Mouse (Mus musculus) left cerebral cortex, adult 8-10 months (tissue): ENCODE data around the gene Pex7. TPM values are rescaled to one million over a fixed set of nuclear protein-coding genes. Genes with fewer than 3 reads are reported as not detected.

Experiments
- DNase-seq, 2 experiments: peaks; one replicate each; pipeline ENCODE4 v3.0.0; 2022; ENCODE audit warnings: low spot score in 2 of 2
- total RNA-seq, 4 experiments: library from RNA; stranded (reverse); gene quantifications; 2 replicates each; pipeline ENCODE4 v1.2.4; 2022

Gene Pex7
- total RNA-seq, 4 experiments from 2014 or later, result 24.3 to 28.5 (median 26.6) TPM

DNA sequence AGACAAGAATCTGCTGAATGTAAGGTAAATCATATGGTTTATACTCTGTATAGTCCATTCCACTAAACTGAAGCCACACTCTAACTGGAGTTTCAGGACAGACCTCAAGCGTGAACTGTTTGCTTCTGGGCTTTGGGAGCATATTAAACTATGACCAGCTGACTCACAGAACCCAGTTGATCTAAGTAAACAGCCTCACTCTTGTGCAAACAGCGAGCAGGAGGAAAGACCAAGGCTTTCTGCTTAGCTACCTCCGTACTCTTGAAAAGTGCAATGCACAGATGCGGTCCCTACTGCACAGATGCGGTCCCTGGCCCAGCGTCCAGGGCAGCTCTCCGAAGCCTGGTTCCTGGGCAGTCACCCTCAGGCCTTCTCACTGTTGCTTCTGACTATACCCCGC, 30.2 kb downstream of the Pex7 start:
- DNase-seq, result no peak

GRCm38 (mm10) chr10:19876669-19877068, 30.8 kb downstream of the Pex7 start:
- no peak for DNase-seq

DNA sequence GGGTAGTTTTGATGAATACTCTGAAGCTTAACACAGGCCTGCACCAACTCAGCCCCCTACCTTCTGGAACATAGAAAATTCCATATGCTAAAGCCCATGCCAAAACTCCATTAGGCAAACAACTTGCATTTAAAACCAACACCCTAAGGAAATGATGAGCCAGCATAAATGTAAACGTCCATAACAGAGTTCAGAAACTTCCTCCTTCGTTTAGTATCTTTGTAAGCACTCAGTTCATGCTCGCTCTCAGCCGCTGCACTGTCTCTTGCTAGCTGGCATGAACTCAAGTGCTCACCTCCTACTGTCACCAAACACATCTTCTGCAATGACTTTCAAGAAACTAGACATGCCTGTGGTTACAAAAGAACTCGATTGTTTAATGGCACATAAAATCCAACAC, 32.1 kb downstream of the Pex7 start:
- no peak for DNase-seq

DNA sequence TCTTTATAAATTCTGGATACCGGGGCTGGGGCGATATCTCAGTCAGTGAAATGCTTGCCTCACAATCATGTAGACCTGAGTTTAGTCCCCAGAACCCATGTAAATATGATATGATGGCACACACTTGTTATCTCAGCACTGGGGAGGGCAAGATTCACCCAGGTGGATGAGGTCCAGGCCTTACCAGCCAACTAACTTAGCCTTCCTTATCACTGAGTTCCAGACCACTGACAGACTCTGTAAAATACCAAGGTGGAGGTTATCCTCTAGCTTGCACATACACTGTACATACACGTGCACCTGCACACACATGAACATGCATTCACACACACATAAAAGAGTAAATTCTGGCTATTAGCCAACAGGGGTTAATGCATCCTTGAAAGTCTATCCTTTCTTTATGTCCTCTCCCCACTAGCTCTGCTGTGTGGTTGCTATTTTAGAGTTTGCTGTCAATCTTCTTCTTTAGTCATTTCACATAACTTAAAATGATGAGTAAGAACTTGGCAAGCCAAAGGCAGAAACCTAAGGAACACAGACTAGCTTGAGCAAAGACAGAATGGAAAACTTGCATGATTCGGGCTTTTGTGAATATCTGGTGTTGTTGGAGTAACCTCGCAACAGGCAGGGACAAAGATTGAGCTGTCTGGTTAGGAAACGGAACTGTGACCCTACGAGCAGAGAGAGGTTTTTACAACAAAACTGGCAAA, 51.7 kb downstream of the Pex7 start:
- DNase-seq, result no peak

DNA sequence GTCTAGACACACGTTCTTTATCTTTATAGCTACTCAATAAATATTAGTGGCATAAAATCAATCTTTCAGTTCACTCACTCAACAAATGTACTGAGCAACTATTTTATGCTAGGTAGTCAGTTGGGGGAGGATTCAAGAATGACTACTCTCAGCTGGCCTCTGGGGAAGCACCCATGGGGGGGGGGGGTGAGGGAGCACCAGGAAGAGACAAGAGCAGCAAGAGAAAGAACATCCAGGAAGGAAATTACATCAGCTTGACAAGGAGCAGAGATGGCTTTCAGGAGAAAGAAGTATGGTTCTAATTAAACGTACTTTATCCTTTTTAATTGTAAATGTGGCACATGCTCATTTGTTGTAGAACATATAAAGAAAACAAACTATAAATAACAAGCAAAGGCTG, 53.9 kb downstream of the Pex7 start:
- DNase-seq, result no peak

- no peak for DNase-seq
These were observed 54.7 kb downstream of the Pex7 start for GRCm38 (mm10) chr10:19852776-19853175.

GRCm38 (mm10) chr10:19850998-19851691, 56.3 kb downstream of the Pex7 start, which contains the start of gene Slc35d3:
TSS of gene Slc35d3 (minus strand) at chr10:19851459.
- DNase-seq, result peak in 1 of 2 experiments; percentile 18

GRCm38 (mm10) chr10:19850544-19850997, 56.9 kb downstream of the Pex7 start:
- DNase-seq, result no peak

GRCm38 (mm10) chr10:19849771-19850365, 57.6 kb downstream of the Pex7 start:
- no peak for DNase-seq

DNA sequence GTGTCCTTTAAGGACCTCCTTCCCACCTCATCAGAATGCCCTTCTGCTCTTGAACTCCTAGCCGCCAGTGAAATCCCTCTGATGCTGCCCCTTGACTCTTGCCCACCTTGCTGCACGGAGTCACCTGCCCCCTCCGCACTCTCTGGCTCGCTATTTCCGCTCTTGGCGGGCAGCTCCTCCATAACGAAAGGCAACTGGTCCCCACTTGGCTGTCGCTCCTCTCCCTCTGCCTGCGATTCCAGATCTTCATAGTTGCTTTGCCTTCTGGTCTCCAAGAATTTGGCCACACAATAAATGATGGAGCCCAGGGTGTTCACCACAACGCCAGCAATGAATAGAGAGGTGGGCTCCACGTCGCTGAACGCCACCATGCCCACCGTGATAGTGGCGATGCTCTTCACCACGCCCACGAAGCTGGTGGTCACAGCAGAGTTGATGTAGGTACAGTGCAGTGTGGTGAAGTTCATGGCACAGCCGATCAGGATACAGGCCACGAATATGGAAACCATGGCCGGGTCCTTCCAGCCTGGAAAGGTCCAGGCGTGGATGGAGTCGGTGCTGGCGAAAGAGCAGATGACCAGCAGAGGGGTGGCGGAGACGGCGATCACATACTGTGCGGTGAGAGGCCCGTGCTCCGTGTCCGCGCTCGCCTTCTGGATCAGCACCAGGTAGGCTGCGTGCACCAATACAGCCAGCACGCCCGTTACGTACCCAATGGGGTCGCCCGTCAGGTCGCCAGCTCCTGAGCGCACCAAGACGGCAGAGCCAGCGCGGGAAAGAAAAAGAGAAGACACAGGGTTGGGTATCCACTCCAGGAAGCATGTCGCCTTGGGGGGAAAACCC, 58.3 kb downstream of the Pex7 start:
- DNase-seq, result no peak

DNA sequence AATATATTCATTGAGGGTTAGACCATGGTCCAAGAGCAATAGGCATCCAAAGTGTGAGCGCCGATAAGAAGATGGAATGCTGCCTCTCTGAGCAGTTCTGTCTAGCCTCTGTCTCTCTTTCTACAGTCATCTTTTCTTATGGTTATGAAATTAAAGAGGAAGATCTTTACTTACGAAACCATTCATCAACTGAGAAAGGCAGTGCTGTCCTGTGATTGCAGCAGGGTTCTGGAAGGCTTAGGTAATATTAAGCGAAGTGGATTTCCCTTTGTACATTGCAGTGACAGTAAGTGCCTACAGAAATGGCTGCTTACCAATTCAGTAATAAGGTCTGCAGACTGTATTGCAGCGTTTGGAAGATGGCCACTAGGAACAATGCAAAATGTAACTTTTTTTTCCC, 67.7 kb downstream of the Pex7 start:
- no peak for DNase-seq

- DNase-seq, result no peak
These were observed 71.4 kb downstream of the Pex7 start for GRCm38 (mm10) chr10:19835887-19836710.

DNA sequence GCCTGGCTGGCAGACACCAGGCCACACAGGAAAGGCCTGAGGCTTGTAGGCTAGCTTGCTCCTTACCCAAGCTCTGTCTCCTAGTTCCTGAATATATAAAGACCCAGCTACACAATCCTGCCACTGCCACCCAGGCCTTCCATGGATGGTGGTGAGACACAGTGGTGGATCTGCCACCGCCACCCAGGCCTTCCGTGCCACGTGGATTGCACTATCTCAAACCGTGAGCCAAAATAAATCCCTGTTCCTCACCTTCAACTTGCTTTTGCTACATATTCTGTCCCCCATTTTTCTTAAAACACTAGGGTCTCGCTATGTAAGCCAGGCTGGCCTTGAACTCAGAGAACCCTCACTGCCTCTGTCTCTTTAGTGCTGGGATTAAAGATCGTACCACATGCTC, 73.3 kb downstream of the Pex7 start:
- no peak for DNase-seq

GRCm38 (mm10) chr10:19831072-19831849, 76.2 kb downstream of the Pex7 start:
- no peak for DNase-seq

DNA sequence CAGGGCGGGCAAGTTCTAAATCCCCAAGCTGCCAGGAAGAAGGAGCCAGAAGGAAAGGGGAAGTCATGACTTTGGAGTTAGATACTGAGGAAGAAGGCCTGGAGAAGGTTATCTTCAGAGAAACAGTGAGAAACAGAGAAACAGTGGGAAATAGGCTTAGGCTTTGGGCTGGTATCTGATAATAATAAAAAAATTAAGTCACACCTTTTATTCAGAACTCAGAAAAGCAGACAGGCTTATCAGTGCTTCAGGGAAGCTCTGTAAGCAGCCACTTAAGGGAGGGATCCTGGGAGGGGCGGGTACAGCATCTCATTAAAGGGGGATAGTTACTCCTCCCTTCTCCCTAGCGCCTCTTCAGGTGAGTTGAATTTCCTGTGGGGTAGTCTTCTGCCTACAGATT, 86.5 kb downstream of the Pex7 start:
- no peak for DNase-seq

DNA sequence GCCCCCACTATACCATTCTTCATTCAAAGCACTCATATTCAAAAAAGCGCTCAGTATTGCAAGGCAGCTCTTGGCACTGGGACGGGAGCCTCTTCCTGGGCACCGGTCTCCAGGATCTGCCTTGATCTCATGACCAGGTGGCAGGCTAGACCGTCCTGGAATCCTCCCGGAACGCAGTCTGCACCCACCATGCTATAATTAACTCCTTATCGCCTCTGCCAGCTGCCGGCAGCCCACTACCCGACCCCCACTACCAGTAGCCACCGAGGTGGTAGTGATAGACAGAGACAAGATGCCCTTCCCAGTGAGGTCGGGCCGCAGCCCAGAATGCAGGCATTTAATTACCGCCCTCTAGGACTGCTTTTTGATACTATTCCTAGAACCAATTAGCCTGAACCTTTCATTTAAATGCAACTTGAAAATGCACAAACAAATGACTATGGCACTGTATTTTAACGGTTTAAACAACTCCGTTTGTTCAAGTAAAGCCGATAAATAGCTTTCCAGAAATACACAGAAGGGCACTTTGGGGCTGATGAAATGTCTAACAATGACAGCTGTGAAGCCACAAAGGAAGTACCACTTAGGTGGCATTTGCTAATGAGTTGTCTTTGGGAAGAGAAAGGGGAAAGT, 88.7 kb downstream of the Pex7 start:
- no peak for DNase-seq

- DNase-seq, result no peak
These were observed 92.1 kb downstream of the Pex7 start for GRCm38 (mm10) chr10:19815371-19815770.

- DNase-seq, result peak in 1 of 2 experiments; percentile 18
These were observed 95.9 kb downstream of the Pex7 start for GRCm38 (mm10) chr10:19811436-19812172.

GRCm38 (mm10) chr10:19804763-19805162, 102.7 kb downstream of the Pex7 start:
- DNase-seq, result no peak
